Mouse (Mus musculus): Measurements from ENCODE around the gene Disc1.

Disc1 gene

DNA sequence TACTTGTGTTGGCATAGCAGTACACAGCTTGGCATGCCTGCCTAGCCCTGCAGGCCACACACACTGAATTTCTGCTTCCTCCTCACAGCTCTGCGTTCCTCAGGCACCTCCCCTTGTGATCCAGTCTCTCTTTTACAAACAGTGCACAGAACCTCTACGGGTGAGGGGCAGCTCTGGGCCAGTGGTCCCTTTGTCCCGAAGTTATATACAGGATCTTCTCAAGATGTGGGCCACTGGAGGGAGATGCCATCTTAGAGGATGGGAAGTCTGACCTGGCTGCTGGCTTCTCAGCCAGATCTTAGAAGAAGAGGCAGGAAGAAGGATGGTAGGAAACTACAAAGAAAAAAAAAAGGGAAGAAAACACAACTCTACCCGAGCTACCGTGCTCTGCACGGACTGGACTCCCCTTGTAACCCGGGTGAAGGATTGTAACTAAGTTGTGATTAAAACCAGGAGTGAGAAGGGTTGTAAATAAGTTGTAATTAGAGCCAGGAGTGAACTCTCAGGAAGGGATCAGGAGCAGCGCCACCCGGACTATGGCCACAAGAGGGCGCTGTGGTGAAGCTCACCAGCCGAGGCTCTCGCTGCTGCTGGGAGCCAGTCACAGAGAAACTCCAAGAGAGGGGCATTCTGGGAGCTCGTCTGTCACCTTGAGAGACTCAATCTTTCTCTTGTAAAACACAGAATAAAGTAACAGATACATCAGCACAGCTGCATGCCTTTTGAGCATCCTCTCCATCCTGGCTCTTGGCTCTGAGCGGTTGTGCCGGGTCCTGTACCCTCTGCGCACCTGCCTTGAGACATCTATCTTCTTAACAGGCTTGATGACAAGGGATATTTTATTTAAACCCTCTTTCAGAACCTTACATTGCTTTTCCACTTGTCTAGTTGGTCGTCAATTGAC is 129.8 kb downstream of the Disc1 start:
- DNase-seq (ENCODE audit: low spot score), result peak; percentile 71

DNA sequence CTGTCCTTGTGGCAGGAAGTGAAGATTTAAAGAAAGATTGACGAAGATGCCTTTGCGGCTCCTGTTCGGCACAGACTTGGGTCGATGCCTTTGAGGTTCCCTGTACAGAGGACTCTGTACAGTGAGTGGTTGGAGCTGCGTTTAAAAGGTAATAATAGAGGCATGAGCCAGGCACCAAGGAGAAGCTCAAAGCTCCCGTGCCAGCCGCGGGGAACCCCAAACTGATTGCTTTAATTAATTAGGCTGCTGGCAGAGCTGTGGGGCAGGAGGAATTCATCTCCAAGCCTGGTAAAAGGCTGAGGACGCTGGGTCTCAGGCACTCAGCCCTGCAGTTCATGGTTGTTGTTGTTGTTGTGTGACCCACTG is 130.4 kb downstream of the Disc1 start:
- no peak for DNase-seq (ENCODE audit: low spot score)

DNA sequence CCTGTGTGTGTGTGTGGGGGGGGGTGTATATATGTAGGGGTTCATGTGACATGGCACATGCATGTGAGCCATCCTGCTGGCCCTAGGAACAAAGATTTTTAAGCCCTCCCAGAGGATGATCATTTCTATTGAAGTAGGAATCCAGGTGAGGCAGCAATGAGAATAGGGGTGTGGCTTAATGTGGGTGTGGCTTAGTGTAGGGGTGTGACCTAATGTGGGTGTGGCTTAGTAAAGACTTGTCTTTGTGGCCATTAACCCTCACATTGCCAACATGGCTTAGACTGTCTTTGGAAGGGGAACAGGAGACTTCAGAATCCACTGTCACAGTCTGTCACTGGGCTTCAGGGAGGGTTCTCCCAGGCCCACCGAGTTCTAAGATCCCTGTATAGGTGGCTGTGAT is 130.9 kb downstream of the Disc1 start:
- no peak for DNase-seq (ENCODE audit: low spot score)

DNA sequence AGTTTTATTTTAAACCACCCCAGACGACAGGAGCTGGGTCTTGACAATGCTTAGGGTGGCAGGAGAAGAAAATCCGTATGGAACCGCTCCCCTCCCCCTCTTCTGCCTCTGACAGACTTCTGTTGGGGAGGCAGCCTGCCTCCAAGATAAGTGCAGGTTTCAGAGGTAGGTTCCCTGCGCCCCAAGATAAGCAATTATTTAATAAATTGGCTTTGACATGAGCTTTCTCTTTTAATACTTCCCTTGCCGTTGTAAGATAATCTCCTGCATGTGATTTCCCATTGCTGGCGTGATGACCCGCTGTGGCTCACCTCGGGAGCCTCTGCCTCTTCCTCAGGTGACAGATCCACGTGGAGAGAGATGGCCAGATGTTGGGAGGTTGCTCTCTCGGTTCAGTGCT is 133.0 kb downstream of the Disc1 start:
- no peak for DNase-seq (ENCODE audit: low spot score)

DNA sequence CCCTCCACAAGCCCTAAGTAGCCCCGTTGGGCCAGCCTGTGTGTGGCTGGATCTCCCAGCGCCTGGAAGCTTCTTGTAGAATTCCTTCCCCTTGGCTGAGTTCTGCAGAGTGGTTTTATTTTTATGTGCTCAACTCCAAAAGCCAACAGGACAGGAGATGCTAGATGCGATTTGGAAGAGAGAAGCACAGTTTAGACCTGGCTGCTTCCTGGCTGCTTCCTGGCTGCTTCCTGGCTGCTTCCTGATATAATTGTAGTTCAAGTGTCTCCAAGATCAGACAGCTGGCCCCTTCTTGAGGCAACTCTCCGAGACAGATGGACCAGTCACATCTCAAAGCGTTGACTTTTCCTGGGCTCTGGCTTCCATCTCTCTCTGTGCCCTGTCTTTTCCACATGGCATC is 139.7 kb downstream of the Disc1 start:
- DNase-seq (ENCODE audit: low spot score), result no peak

DNA sequence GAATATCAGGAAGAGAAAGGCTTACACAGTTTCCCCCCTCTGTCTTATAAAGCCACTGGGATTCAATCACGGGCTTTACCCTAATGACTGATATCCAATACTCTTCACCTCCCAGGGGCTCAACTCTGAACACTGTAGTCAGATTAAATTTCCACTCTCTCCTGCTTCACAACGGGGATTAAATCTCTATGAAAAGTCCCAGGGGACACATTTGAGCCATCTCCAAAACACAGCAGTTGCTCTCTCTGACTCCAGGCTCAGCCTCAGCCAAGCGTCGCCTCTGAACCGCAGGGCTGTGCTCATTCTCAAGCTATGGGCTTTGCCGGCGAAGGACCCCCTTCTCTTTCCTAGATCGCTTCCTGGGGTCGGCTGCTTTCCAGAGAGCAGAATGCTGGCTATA is 141.1 kb downstream of the Disc1 start:
- no peak for DNase-seq (ENCODE audit: low spot score)

DNA sequence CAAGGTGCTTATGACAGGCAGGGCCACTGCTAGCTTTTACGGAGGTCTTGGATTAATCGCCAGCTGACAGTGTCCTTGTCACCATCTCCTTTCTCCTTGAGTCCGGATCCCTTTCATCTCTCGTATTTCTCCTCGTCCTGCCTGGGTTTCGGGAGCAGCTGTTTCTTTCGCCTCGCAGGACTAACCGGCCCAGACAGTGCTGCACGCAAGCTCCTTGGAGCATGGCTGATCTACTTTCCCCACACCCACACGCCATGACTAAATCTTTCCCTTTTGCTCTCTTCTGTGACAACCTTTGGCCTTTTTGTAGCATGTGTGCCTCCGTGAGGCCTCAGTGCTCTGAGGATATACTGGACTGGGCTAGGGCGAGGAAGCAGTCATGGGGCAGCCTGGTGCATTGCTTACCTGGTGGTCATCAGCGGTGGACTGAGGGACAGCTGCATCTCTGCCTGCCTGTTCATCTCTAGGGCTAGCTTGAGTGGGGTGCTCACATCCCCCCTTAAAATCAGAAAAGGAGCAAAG is 142.6 kb downstream of the Disc1 start:
- no peak for DNase-seq (ENCODE audit: low spot score)

DNA sequence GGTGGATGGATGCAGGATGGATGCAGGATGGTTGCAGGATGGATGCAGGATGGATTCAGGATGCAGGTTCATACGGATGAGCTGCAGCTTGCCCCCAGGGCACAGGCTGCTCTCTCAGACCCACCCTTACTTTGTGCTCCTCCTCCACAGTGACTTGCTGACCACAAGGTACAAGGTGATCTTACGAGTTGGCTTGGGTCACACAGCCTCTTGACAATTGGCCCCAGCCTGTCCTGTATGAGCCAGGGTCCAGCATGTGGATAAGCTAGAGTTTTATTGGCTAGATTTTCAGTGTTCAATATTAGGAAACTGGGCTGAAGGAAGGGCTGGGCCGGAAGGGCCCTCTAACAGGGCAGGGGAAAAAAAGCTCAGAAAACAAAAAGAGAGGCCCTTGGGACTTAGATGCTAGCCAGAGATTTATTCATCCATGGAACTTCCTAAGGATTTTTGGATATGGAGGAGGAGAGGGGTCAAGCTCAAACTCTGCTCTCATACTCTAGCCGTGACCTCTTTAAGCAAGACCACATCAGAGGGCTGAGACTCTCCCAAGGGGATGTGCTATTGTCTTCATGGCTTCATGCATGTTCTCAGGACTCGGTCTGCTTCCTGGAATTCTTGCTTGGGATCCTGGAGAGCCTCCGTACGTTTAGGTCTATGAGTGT is 143.5 kb downstream of the Disc1 start:
- no peak for DNase-seq (ENCODE audit: low spot score)

DNA sequence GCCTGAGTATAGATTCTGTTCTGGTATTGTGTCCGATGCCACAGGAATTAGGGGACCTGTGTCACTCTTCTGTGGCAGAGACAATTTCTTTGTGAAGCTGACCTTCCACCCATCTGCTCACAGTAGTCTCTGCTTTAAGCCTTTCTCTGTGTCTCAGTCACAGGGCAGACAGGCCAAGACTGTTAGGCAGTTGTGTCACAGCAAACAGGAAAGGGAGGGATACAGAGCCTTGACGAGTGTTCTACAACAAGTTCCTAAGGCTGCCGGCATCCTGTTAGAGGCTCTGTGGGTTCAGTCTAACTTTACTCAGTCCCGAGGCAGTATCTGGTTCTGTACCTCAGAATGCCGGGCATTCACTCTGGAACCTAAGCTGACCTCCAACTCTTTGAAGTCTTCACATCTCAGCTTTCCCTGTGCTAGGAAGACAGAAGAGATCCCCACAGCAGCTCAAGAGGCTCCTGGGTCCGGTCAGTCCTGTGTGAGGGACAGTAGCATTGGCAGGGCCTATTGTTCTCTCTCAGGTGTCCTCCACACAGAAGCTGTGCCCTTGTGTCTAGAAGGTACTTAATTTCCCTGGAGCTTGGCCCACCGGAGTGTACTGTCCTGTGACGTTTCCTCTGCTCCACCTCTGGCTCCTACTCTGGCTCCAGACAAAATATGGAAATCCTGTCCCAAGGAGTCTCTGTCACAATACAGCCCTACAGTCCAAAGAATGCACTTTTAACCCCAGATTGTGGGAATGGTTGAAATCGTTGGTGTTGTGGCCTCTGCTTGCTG is 144.6 kb downstream of the Disc1 start:
- no peak for DNase-seq (ENCODE audit: low spot score)

DNA sequence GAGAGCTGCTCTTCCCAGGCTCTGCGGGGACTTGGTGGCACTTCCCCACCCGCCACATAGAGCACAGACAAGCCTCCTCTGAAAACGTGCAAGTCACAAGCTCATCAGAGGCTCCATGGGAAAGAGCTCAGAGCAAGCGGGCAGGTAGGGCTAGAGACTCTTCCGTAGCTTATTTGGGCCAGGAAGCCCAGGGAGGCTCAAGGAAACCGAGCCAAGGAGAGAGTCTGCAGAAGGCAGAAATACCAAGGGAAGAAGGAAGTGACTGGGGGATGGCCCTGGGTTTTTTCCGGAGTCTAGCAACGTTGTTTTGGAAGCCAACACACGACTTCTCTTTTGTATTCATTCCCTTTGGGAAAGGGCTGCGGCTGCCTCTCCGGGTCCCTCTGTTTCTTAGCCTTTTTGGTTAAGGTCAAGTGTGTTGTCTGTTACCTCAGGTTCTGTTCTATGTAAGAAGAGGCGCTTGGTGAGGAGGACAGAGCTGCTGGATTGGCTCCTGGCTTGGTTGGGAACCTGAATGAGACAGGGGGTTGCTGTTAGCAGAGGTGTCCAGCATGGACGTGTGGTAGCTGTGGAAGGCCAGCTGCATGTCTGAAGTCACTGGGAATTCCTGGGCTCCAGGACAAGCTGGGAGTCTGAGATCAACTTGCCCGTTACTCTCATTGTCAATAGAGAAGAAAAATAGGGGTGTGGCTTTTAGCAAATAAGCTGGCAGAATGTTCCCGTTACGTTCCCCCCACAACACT is 145.4 kb downstream of the Disc1 start:
- no peak for DNase-seq (ENCODE audit: low spot score)

DNA sequence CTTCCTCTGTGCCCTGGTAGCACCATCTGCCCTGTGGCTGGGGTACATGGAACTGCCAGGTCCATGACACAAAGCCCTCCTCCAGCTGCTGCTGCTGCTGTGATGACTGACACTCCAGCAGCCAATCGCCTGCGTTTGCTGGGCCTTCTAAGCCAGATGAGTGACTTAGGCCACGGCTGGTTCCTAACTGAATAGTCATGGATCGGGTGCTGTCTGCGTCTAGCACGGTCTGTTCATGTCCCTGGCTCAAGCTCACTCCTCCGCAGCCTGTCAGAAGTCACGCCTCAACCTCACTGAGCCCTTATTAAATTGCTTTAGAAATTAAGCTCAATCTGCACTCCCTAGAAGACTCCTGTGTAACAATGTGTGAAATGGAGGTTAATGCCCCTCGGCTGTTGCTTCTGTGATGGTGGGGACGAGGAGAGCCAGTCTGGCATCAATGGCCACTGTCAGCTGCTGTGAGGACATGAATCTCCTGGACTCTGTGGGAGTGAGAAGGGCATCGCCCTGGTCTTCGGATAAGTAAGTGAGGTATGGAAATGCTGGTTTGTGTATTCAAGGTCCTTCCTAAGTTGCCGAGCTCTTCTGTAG is 146.4 kb downstream of the Disc1 start:
- no peak for DNase-seq (ENCODE audit: low spot score)

DNA sequence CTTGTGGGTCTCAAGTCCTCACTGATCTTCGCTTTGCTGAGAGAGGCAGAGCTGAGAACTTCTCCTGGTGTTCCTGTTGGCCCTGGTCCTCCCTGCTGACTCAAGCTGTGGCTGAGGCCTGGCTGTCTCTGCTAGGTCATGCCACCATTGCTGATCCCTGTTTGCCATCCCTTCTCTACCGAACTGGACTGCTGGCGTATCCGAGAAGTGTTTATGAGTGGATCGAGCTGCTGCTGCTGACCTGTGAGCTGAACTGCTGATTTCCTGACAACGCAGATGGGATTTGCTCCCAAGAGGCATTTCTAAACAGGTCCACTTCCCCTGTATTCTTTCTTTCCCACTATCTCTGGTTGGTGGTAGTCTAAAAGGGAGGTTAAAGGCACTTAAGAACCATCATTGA is 147.7 kb downstream of the Disc1 start:
- DNase-seq (ENCODE audit: low spot score), result no peak

DNA sequence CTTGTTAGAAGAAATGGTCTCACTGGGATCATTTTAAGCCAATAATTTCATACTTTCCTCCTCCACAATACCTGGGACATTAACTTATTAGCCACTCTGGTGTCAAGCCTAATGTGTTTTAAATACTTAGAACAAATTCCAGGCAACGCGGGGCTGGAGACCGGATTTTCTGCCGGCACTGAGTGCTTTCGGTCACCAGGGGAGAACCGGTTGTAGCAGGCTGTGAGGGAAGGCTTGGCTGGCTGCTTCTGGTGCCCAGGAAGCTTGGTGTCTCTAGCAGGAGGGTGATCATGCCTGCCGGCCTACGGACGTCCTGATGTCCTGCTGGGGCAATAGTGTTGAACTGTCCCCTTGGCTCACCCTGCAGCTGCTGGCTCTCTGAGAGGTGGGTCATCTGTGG is 149.0 kb downstream of the Disc1 start:
- no peak for DNase-seq (ENCODE audit: low spot score)

DNA sequence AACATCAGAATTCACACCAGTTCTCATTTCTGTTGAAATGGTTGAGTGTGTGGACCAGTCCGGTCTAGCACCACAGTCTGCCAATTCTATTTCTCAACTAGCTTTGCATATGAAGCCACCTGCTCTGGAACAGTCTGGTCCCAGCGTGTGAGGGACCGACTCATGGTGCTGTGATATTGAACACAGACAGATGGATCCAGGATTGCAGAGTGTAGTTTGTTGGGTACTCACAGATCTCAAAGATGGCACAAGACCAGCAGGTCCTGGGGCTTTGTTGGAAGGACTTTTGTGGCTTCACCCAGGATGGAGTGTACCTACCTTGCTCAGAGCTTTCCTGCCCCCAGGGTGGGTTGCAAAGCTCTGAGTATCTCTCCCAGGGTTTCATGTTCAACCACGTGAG is 151.6 kb downstream of the Disc1 start:
- no peak for DNase-seq (ENCODE audit: low spot score)

DNA sequence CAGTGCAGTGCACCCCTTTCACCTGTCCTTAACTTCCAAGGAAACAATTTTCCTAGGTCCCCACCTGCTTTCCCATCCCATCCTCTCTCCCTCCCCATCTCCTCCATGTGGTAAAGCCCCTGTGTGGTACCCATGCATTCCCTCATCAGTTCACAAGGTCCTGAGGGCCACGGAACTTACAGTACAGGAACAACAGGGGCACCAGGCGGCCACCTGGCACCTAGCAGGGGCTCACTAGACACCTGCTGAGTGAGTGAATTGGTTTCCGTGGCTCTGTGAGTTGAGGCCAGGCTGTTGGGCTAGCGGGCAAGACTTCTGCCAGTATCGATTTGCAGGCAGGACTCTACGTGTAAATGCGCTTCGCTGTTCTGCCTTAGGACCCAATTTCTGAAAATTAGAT is 152.4 kb downstream of the Disc1 start:
- DNase-seq (ENCODE audit: low spot score), result no peak

DNA sequence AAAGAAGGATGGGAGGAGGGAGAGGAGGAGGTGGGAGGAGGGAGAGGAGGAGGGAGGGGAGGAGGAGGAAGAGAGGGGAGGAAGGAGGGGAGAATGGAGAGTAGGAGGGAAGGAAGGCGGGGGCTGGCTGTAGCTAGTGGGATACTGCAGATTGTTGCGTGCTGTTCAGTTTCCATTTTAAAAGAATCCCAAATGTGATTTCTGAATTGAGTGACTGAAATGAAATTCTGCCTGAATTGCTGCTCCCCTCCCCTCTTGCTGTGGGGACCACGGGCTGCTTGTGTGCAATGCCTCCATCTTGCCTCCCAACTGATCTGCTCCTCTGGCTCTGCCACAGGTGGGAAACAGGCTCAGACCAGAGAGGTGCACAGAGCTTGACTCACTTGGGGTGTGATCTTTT is 153.0 kb downstream of the Disc1 start:
- DNase-seq (ENCODE audit: low spot score), result no peak

DNA sequence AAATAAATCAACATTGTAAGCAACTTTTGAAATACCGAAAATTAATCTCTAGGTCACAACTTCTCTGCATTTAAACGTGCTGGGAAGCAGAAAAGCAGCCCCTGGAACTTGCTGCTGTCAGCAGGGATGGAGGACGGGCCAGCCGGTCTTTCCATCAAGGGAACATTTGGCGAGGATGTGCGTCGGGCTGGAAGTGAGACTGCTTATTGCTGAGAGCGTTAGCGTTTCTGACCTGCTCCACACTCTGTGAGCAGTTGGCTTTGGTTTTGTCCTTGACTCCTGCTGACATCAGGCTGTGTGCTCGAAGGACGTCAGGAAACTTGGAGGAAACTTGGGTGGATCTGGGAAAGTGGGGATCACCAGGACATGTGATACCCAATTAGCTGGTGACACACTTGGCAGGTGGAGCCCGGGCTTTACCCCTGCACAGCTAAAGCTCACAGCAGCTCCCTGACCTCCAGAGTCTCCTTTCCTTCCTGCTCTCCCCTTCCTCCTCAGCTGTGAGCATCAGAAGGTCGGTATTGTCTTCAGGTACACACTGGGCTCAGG is 158.7 kb downstream of the Disc1 start:
- no peak for DNase-seq (ENCODE audit: low spot score)

DNA sequence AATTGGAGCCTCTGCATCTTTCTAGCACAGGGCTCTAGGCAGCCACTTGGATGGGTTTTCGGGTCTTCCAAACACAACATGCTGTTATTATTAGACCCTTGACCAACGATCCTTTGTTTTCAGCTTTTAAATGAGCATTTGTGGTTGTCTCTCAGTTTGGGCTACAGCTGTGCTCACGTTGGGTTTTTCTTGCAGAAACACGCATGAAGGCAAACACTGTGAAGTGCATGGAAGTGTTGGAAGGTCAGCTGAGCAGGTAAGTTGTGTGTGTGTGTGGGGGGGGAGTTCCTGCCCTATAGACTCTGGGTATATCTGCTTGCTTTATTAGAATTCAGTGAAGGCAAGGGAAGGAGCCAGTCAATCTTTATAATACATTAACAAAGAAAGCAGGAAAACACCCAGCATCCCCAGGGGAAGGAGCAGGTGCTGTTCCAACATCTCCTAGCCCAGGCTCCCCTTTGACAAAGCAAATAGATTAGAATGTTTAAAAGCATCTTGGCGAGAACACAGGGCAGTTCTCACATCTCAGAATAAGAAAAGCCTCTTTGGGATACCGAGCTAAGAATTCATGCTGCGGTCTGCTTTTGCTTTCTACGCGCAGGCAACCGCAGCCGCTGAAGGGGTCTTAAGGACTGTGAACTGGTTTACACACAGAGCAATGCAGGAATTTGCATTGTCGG is 164.0 kb downstream of the Disc1 start:
- DNase-seq (ENCODE audit: low spot score), result no peak

DNA sequence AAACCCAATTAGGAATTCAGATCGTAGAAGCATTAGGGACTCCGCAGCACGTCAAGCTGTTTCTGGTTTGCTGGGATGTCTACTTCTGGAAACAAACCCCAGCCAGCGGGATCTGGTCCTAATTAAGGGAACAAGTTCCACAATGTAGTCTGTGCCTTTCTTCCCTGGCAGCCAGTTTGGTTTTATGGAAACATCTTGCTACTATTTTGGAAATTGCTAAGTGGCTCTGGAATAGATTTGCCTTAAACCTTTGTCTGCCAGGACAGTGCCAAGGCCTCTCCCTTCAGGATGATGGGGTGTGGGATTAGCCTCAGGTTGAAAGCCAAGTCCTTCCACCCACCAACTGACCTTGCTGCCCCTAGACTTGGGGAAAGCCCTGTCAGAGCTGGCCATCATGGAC is 164.7 kb downstream of the Disc1 start:
- no peak for DNase-seq (ENCODE audit: low spot score)

DNA sequence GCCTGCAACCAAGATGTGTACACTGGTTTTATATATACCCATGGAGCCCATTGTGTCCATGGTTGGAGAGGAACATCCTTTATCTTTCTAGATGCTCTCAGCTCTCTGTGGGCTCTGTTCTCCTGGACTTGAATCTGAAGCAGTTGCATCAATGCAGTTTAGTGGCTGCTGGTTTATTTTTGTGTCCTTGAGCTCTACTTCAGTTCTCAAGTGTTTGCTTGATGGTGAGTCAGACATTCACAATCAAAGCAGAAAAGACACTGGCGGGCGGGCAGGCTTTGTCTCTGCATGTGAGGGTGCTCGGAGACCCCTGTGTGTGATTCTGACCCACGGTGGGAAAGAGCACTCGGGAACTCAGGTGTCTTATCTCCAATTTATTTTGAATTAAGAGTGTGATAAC is 166.6 kb downstream of the Disc1 start:
- no peak for DNase-seq (ENCODE audit: low spot score)

DNA sequence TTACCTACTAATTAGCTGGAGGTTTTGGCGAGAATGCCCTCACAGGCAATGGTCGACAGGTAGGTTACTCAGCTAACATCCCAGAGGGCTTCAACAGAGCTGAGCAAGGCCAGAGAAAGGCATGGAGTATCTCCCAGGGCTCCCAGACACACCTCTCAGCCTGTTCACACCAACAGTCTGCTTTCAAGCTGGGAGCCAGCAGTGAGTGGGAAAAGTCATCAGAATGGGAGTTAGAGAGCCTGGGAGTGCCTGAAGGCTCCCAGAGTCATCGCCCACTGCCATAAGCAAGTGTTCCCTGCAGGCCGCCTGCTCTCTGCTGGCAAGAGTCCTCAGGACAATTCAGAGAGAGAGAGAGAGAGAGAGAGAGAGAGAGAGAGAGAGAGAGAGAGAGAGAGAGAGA is 167.1 kb downstream of the Disc1 start:
- no peak for DNase-seq (ENCODE audit: low spot score)

Data from yolk sac, embryonic 10.5 days (tissue).